Mouse (Mus musculus) C2C12 (cell line): ENCODE data around the gene Frat1.
A peak's percentile ranks its signal among the peaks of the same experiment; 100 is the strongest.

ENCODE experiments used
- CEBPB ChIP-seq: IDR thresholded peaks from one replicate; pipeline ENCODE4 v1.6.1; 2011; ENCODE audit warnings: low read depth, mild to moderate bottlenecking, control low read depth, moderate library complexity
- CTCF ChIP-seq: IDR thresholded peaks from one replicate; pipeline ENCODE4 v1.5.1; 2011; ENCODE audit not compliant: control insufficient read depth, insufficient read depth, insufficient read length
- FOSL1 ChIP-seq: IDR thresholded peaks from one replicate; pipeline ENCODE4 v1.8.0; 2011; ENCODE audit warnings: mild to moderate bottlenecking, low read length; ENCODE audit not compliant: poor library complexity, insufficient read depth, severe bottlenecking
- MAX ChIP-seq: IDR thresholded peaks from one replicate; pipeline ENCODE4 v1.6.1; 2011; ENCODE audit warnings: mild to moderate bottlenecking, control low read depth
- MYOD1 ChIP-seq: IDR thresholded peaks from one replicate; pipeline ENCODE4 v1.6.1; 2011; ENCODE audit warnings: low read depth; ENCODE audit not compliant: control insufficient read depth, insufficient read length
- MYOG ChIP-seq: IDR thresholded peaks from one replicate; pipeline ENCODE4 v1.6.1; 2011; ENCODE audit not compliant: control insufficient read depth, insufficient read length; ENCODE audit errors: extremely low read depth
- USF1 ChIP-seq: IDR thresholded peaks from one replicate; pipeline ENCODE4 v1.6.1; 2011; ENCODE audit warnings: low read depth, mild to moderate bottlenecking, control low read depth, moderate library complexity

DNA sequence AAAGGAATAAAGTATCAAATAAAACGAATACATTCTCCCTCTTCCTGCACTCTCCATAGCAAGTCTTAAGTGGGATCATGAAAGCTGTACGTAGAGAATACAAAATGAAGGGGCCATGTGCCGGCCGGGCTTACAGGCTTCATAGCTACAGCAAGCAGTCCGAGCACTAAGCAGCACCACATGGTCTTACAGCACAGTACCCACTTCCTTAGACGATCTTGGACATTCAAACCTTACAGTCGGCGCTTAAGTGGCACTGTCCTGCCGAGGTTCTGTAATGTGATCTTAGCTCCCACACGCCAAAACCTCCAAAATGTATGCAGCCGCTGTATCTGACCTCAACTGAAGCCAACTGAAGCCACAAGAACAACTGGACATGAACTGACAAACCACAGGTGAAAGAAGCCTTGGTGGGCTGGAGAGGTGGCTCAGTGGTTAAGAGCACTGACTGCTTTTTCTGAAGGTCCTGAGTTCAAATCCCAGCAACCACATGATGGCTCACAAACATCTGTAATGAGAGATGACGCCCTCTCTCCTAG lies 32.9 kb upstream of the Frat1 start:
- TF ChIP-seq CTCF (no peak), USF1 (no peak), CEBPB (no peak), MYOG (no peak), FOSL1 (no peak), MYOD1 (peak; percentile 79), MAX (no peak)
